Mouse (Mus musculus) forebrain, embryonic 11.5 days (tissue): ENCODE measurements around the gene Sco2. TPM values are rescaled to one million over a fixed set of nuclear protein-coding genes. Genes with fewer than 3 reads are reported as not detected.
A peak's percentile ranks its signal among the peaks of the same experiment; 100 is the strongest.

Experiments
- ATAC-seq: fragments of 200-750 bp; cut with Nextera tagmentation; replicated peaks from 2 replicates; pipeline ENCODE4 v1.8.0; 2017; ENCODE audit warnings: moderate TSS enrichment; ENCODE audit not compliant: low FRiP score
- DNase-seq: peaks from one replicate; pipeline ENCODE4 v3.0.0-alpha.2; 2017; ENCODE audit warnings: low spot score
- H3K27ac ChIP-seq: fragments of 300-500 bp; sonication (generic); 2 replicates; pipeline ENCODE4 v1.5.1; 2014; ENCODE audit warnings: low read depth, low read length
- H3K27me3 ChIP-seq: fragments of 300-500 bp; sonication (generic); 2 replicates; pipeline ENCODE4 v1.6.1; 2014; ENCODE audit warnings: mild to moderate bottlenecking, low read length, mixed read lengths; ENCODE audit not compliant: control insufficient read depth, insufficient read depth
- H3K36me3 ChIP-seq: fragments of 300-500 bp; sonication (generic); 2 replicates; pipeline ENCODE4 v1.6.1; 2014; ENCODE audit warnings: mild to moderate bottlenecking, low read length, moderate library complexity, mixed read lengths; ENCODE audit not compliant: control insufficient read depth, insufficient read depth
- H3K4me1 ChIP-seq: fragments of 300-500 bp; sonication (generic); replicated peaks from 2 replicates; pipeline ENCODE4 v1.6.1; 2014; ENCODE audit warnings: low read length, mixed read lengths; ENCODE audit not compliant: control insufficient read depth, insufficient read depth
- H3K4me2 ChIP-seq: fragments of 300-500 bp; sonication (generic); 2 replicates; pipeline ENCODE4 v1.6.1; 2014; ENCODE audit warnings: low read depth, mild to moderate bottlenecking, low read length, moderate library complexity, mixed read lengths; ENCODE audit not compliant: severe bottlenecking
- H3K4me3 ChIP-seq: fragments of 300-500 bp; sonication (generic); 2 replicates; pipeline ENCODE4 v1.5.1; 2014; ENCODE audit warnings: low read depth, low read length
- H3K9ac ChIP-seq: fragments of 300-500 bp; sonication (generic); 2 replicates; pipeline ENCODE4 v1.6.1; 2014; ENCODE audit warnings: low read length
- H3K9me3 ChIP-seq: fragments of 300-500 bp; sonication (generic); 2 replicates; pipeline ENCODE4 v1.6.1; 2016; ENCODE audit warnings: low read length, mixed read lengths; ENCODE audit not compliant: control insufficient read depth
- WGBS: fragments of 180-500 bp; shearing (Covaris S2); extraction: QIAGEN DNeasy Blood & Tissue Kit; methylation state at CpG from one replicate; pipeline ENCODE4 v1.1.7; 2014; 5-methylcytosine and 5-hydroxymethylcytosine counted together
- polyA plus RNA-seq: library from polyadenylated mRNA; unstranded; fragments of >200 nt; fragmentation: Nextera tagmentation; extraction: Ambion mirVana; gene quantifications from 2 replicates; pipeline ENCODE4 v1.2.1, GENCODE M21; 2014

Sco2 gene
- polyA plus RNA-seq, 1 experiment from 2014 or later = 5.7 TPM

GRCm38 (mm10) chr15:89351302-89351701, 22.3 kb downstream of the Sco2 start:
- ATAC-seq (no peak), DNase-seq (peak; percentile 46)

GRCm38 (mm10) chr15:89350447-89350846, 23.2 kb downstream of the Sco2 start:
- H3K36me3 ChIP-seq = peaks cover 12% of the 10 kb centered on the region
- H3K4me1 ChIP-seq = peaks cover 8% of the 10 kb centered on the region; the same call in 1 of the 2 replicates
- no peaks in the 10 kb centered on the region for H3K9me3 ChIP-seq
- 91% methylated on average over 5 of the region's 5 CpGs for WGBS
- no peak overlapping the region for H3K9ac ChIP-seq
- ATAC-seq (no peak), DNase-seq (peak; percentile 23)
- no peak overlapping the region for H3K4me3 ChIP-seq
- no peak overlapping the region for H3K4me2 ChIP-seq
- no peaks in the 10 kb centered on the region for H3K27me3 ChIP-seq
- no peak overlapping the region for H3K27ac ChIP-seq

More at GRCm38 (mm10) chr15:89351302-89351701, 22.3 kb downstream of the Sco2 start:
- Histone ChIP-seq H3K36me3 (peaks cover 12% of the 10 kb centered on the region), H3K27ac (no peak overlapping the region), H3K4me3 (no peak overlapping the region), H3K4me1 (peaks cover 8% of the 10 kb centered on the region; the same call in 1 of the 2 replicates), H3K27me3 (no peaks in the 10 kb centered on the region), H3K9ac (no peak overlapping the region), H3K9me3 (no peaks in the 10 kb centered on the region), H3K4me2 (no peak overlapping the region)
- 90% methylated on average over 15 of the region's 15 CpGs for WGBS

GRCm38 (mm10) chr15:89343325-89343724, 30.3 kb downstream of the Sco2 start:
- no peak for DNase-seq
- no peak overlapping the region for H3K4me3 ChIP-seq
- no peaks in the 10 kb centered on the region for H3K4me1 ChIP-seq
- H3K36me3 ChIP-seq = no peaks in the 10 kb centered on the region
- H3K27me3 ChIP-seq = no peaks in the 10 kb centered on the region
- WGBS = 92% methylated on average over 3 of the region's 3 CpGs
- ATAC-seq = no peak
- H3K9me3 ChIP-seq = no peaks in the 10 kb centered on the region
- H3K4me2 ChIP-seq = no peak overlapping the region
- no peak overlapping the region for H3K9ac ChIP-seq
- no peak overlapping the region for H3K27ac ChIP-seq

- Histone ChIP-seq H3K4me2 (no peak overlapping the region), H3K4me3 (no peak overlapping the region), H3K27ac (no peak overlapping the region), H3K36me3 (no peaks in the 10 kb centered on the region), H3K9ac (no peak overlapping the region), H3K9me3 (no peaks in the 10 kb centered on the region), H3K4me1 (no peaks in the 10 kb centered on the region), H3K27me3 (no peaks in the 10 kb centered on the region)
- DNase-seq = no peak
- WGBS = 75% methylated on average over 1 of the region's 1 CpGs
- no peak for ATAC-seq
Observed at GRCm38 (mm10) chr15:89341678-89342077, 32.0 kb downstream of the Sco2 start.

GRCm38 (mm10) chr15:89340136-89340535, 33.5 kb downstream of the Sco2 start:
- 86% methylated on average over 3 of the region's 3 CpGs for WGBS
- Histone ChIP-seq H3K4me3 (no peak overlapping the region), H3K27ac (no peak overlapping the region), H3K9ac (no peak overlapping the region), H3K4me1 (no peaks in the 10 kb centered on the region), H3K9me3 (no peaks in the 10 kb centered on the region), H3K36me3 (no peaks in the 10 kb centered on the region), H3K27me3 (no peaks in the 10 kb centered on the region), H3K4me2 (no peak overlapping the region)
- DNase-seq (no peak), ATAC-seq (no peak)

GRCm38 (mm10) chr15:89339696-89340095, 34.0 kb downstream of the Sco2 start:
- whole genome bisulfite sequencing = 91% methylated on average over 2 of the region's 2 CpGs
- no peak overlapping the region for H3K4me2 ChIP-seq
- H3K4me3 ChIP-seq = no peak overlapping the region
- H3K27me3 ChIP-seq = no peaks in the 10 kb centered on the region
- H3K9me3 ChIP-seq = no peaks in the 10 kb centered on the region
- H3K4me1 ChIP-seq = no peaks in the 10 kb centered on the region
- no peaks in the 10 kb centered on the region for H3K36me3 ChIP-seq
- ATAC-seq = no peak
- no peak overlapping the region for H3K9ac ChIP-seq
- DNase-seq = no peak
- no peak overlapping the region for H3K27ac ChIP-seq

GRCm38 (mm10) chr15:89336422-89336821, 37.2 kb downstream of the Sco2 start:
- H3K4me1 ChIP-seq = no peaks in the 10 kb centered on the region
- no peaks in the 10 kb centered on the region for H3K27me3 ChIP-seq
- no peaks in the 10 kb centered on the region for H3K36me3 ChIP-seq
- DNase-seq (no peak), ATAC-seq (no peak)
- no peak overlapping the region for H3K4me3 ChIP-seq
- WGBS = 83% methylated on average over 14 of the region's 14 CpGs
- no peaks in the 10 kb centered on the region for H3K9me3 ChIP-seq
- H3K27ac ChIP-seq = no peak overlapping the region
- H3K4me2 ChIP-seq = no peak overlapping the region
- no peak overlapping the region for H3K9ac ChIP-seq

GRCm38 (mm10) chr15:89334774-89335537, 38.7 kb downstream of the Sco2 start:
- no peak overlapping the region for H3K4me3 ChIP-seq
- H3K4me2 ChIP-seq = no peak overlapping the region
- 84% methylated on average over 17 of the region's 17 CpGs for WGBS
- H3K9ac ChIP-seq = no peak overlapping the region
- no peaks in the 10 kb centered on the region for H3K27me3 ChIP-seq
- H3K4me1 ChIP-seq = no peaks in the 10 kb centered on the region
- no peaks in the 10 kb centered on the region for H3K9me3 ChIP-seq
- ATAC-seq (no peak), DNase-seq (no peak)
- H3K27ac ChIP-seq = no peak overlapping the region
- H3K36me3 ChIP-seq = no peaks in the 10 kb centered on the region

GRCm38 (mm10) chr15:89334271-89334670, 39.4 kb downstream of the Sco2 start, which contains the start of gene Miox:
Miox (plus strand) TSS chr15:89334398.
- H3K36me3 ChIP-seq = no peaks in the 10 kb centered on the region
- no peaks in the 10 kb centered on the region for H3K9me3 ChIP-seq
- ATAC-seq (no peak), DNase-seq (no peak)
- H3K4me1 ChIP-seq = no peaks in the 10 kb centered on the region
- H3K9ac ChIP-seq = no peak within 1 kb of the TSS
- no peak within 1 kb of the TSS for H3K27ac ChIP-seq
- no peak within 1 kb of the TSS for H3K4me3 ChIP-seq
- no peaks in the 10 kb centered on the region for H3K27me3 ChIP-seq
- no peak within 1 kb of the TSS for H3K4me2 ChIP-seq
- 87% methylated on average over 7 of the region's 7 CpGs for WGBS
